Mouse (Mus musculus): ENCODE data around the gene Elk4. TPM values are rescaled to one million over a fixed set of nuclear protein-coding genes. Genes with fewer than 3 reads are reported as not detected.

The Elk4 gene
- 33.1 and 33.5 TPM in 2 replicates for polyA plus RNA-seq (2012; rRNA removed)

GRCm38 (mm10) chr1:132007282-132007815 lies at the start of gene Elk4:
Elk4 (plus strand) TSS chr1:132007607.
- TF ChIP-seq CTCF (IDR thresholded peaks at IDR 0.05; ENCODE audit: extremely low read depth, insufficient read depth, insufficient read length, insufficient replicate concordance) (no peak), POLR2A (IDR thresholded peaks at IDR 0.05; ENCODE audit: low read depth, low read length) (peak; percentile 56)
- Histone ChIP-seq H3K4me3 (ENCODE audit: extremely low read depth, insufficient read depth, insufficient read length) (peak within 1 kb of the TSS; percentile 74), H3K27me3 (ENCODE audit: control insufficient read depth, insufficient read depth, low read length) (no peaks in the 10 kb centered on the region), H3K27ac (ENCODE audit: insufficient read depth, low read length) (peak within 1 kb of the TSS; percentile 100), H3K4me1 (ENCODE audit: control insufficient read depth, insufficient read depth, insufficient read length) (peaks cover 9% of the 10 kb centered on the region), H3K36me3 (ENCODE audit: control insufficient read depth, insufficient read depth, low read length) (no peaks in the 10 kb centered on the region)
- DNase-seq (ENCODE audit: low read depth in 1 of 2, low spot score in 2 of 2), result peak; percentile 85 to 88
- under 1% methylated on average over 52 of the region's 61 CpGs for WGBS

- 85% methylated on average over 2 of the region's 2 CpGs for WGBS
- H3K27ac ChIP-seq (ENCODE audit: insufficient read depth, low read length), result no peak overlapping the region
- TF ChIP-seq POLR2A (IDR thresholded peaks at IDR 0.05; ENCODE audit: low read depth, low read length) (no peak), CTCF (IDR thresholded peaks at IDR 0.05; ENCODE audit: extremely low read depth, insufficient read depth, insufficient read length, insufficient replicate concordance) (no peak)
- peaks cover 2% of the 10 kb centered on the region for H3K4me1 ChIP-seq (ENCODE audit: control insufficient read depth, insufficient read depth, insufficient read length)
- H3K27me3 ChIP-seq (ENCODE audit: control insufficient read depth, insufficient read depth, low read length), result peaks cover 12% of the 10 kb centered on the region
- H3K4me3 ChIP-seq (ENCODE audit: extremely low read depth, insufficient read depth, insufficient read length), result no peak overlapping the region
- H3K36me3 ChIP-seq (ENCODE audit: control insufficient read depth, insufficient read depth, low read length), result no peaks in the 10 kb centered on the region
- DNase-seq (ENCODE audit: low read depth in 1 of 2, low spot score in 2 of 2), result no peak
Measured at GRCm38 (mm10) chr1:131961004-131961403, 46.4 kb upstream of the Elk4 start.

- DNase-seq (ENCODE audit: low read depth in 1 of 2, low spot score in 2 of 2), result no peak
- WGBS, result 2% methylated on average over 33 of the region's 35 CpGs
- peak within 1 kb of the TSS; percentile 41 for H3K4me3 ChIP-seq (ENCODE audit: extremely low read depth, insufficient read depth, insufficient read length)
- H3K27me3 ChIP-seq (ENCODE audit: control insufficient read depth, insufficient read depth, low read length), result peaks cover 12% of the 10 kb centered on the region
- no peak for TF ChIP-seq CTCF (IDR thresholded peaks at IDR 0.05; ENCODE audit: extremely low read depth, insufficient read depth, insufficient read length, insufficient replicate concordance)
- no peak for TF ChIP-seq POLR2A (IDR thresholded peaks at IDR 0.05; ENCODE audit: low read depth, low read length)
- no peaks in the 10 kb centered on the region for H3K36me3 ChIP-seq (ENCODE audit: control insufficient read depth, insufficient read depth, low read length)
- H3K27ac ChIP-seq (ENCODE audit: insufficient read depth, low read length), result peak within 1 kb of the TSS; percentile 33
- peaks cover 2% of the 10 kb centered on the region for H3K4me1 ChIP-seq (ENCODE audit: control insufficient read depth, insufficient read depth, insufficient read length)
Measured at GRCm38 (mm10) chr1:131962606-131963084, 44.8 kb upstream of the Elk4 start, which contains the start of gene Slc45a3. Slc45a3 (plus strand) TSS chr1:131962967.

GRCm38 (mm10) chr1:131963085-131963951 lies 44.1 kb upstream of the Elk4 start:
- Histone ChIP-seq H3K36me3 (ENCODE audit: control insufficient read depth, insufficient read depth, low read length) (no peaks in the 10 kb centered on the region), H3K4me3 (ENCODE audit: extremely low read depth, insufficient read depth, insufficient read length) (peak overlapping the region; percentile 41), H3K27me3 (ENCODE audit: control insufficient read depth, insufficient read depth, low read length) (peaks cover 12% of the 10 kb centered on the region), H3K27ac (ENCODE audit: insufficient read depth, low read length) (peak overlapping the region; percentile 33), H3K4me1 (ENCODE audit: control insufficient read depth, insufficient read depth, insufficient read length) (peaks cover 2% of the 10 kb centered on the region)
- DNase-seq (ENCODE audit: low read depth in 1 of 2, low spot score in 2 of 2), result no peak
- no peak for TF ChIP-seq POLR2A (IDR thresholded peaks at IDR 0.05; ENCODE audit: low read depth, low read length)
- no peak for TF ChIP-seq CTCF (IDR thresholded peaks at IDR 0.05; ENCODE audit: extremely low read depth, insufficient read depth, insufficient read length, insufficient replicate concordance)
- 1% methylated on average over 76 of the region's 76 CpGs for whole genome bisulfite sequencing

GRCm38 (mm10) chr1:131964100-131964499 lies 43.3 kb upstream of the Elk4 start:
- TF ChIP-seq CTCF (IDR thresholded peaks at IDR 0.05; ENCODE audit: extremely low read depth, insufficient read depth, insufficient read length, insufficient replicate concordance), result no peak
- no peak for TF ChIP-seq POLR2A (IDR thresholded peaks at IDR 0.05; ENCODE audit: low read depth, low read length)
- peaks cover 12% of the 10 kb centered on the region for H3K27me3 ChIP-seq (ENCODE audit: control insufficient read depth, insufficient read depth, low read length)
- no peak overlapping the region for H3K4me3 ChIP-seq (ENCODE audit: extremely low read depth, insufficient read depth, insufficient read length)
- DNase-seq (ENCODE audit: low read depth in 1 of 2, low spot score in 2 of 2), result no peak
- peaks cover 2% of the 10 kb centered on the region for H3K4me1 ChIP-seq (ENCODE audit: control insufficient read depth, insufficient read depth, insufficient read length)
- H3K36me3 ChIP-seq (ENCODE audit: control insufficient read depth, insufficient read depth, low read length), result no peaks in the 10 kb centered on the region
- 57% methylated on average over 5 of the region's 5 CpGs for WGBS
- peak overlapping the region; percentile 10; the same call in 1 of the 2 replicates for H3K27ac ChIP-seq (ENCODE audit: insufficient read depth, low read length)

- H3K4me3 ChIP-seq (ENCODE audit: extremely low read depth, insufficient read depth, insufficient read length), result no peak overlapping the region
- H3K27ac ChIP-seq (ENCODE audit: insufficient read depth, low read length), result no peak overlapping the region
- H3K36me3 ChIP-seq (ENCODE audit: control insufficient read depth, insufficient read depth, low read length), result no peaks in the 10 kb centered on the region
- H3K27me3 ChIP-seq (ENCODE audit: control insufficient read depth, insufficient read depth, low read length), result peaks cover 12% of the 10 kb centered on the region
- TF ChIP-seq CTCF (IDR thresholded peaks at IDR 0.05; ENCODE audit: extremely low read depth, insufficient read depth, insufficient read length, insufficient replicate concordance), result no peak
- no peak for TF ChIP-seq POLR2A (IDR thresholded peaks at IDR 0.05; ENCODE audit: low read depth, low read length)
- peaks cover 2% of the 10 kb centered on the region for H3K4me1 ChIP-seq (ENCODE audit: control insufficient read depth, insufficient read depth, insufficient read length)
- WGBS, result 80% methylated on average over 7 of the region's 7 CpGs
- DNase-seq (ENCODE audit: low read depth in 1 of 2, low spot score in 2 of 2), result no peak
Measured at GRCm38 (mm10) chr1:131964580-131964979, 42.8 kb upstream of the Elk4 start.
